Mouse (Mus musculus): ENCODE data around the gene Il17d.

- no peak for TF ChIP-seq CTCF (IDR thresholded peaks at IDR 0.05 in 2 of 3, conservative IDR thresholded peaks at IDR 0.05 in 1 of 3; ENCODE audit: control insufficient read depth in 1 of 3, insufficient read depth in 1 of 3, low read depth in 2 of 3, low read length in 3 of 3, poor library complexity in 1 of 3, severe bottlenecking in 1 of 3)
- no peak for TF ChIP-seq HCFC1 (IDR thresholded peaks at IDR 0.05; ENCODE audit: low read depth, low read length)
- no peak for TF ChIP-seq GATA1 (IDR thresholded peaks at IDR 0.05; ENCODE audit: low read depth, low read length)
- no peak for TF ChIP-seq MYC (IDR thresholded peaks at IDR 0.05; ENCODE audit: low read depth, low read length)
- TF ChIP-seq JUND (IDR thresholded peaks at IDR 0.05; ENCODE audit: low read depth, low read length), result no peak
- TF ChIP-seq POLR2A (IDR thresholded peaks at IDR 0.05; ENCODE audit: control insufficient read depth in 1 of 2, insufficient read depth in 1 of 2, low read depth in 1 of 2, low read length in 2 of 2, poor library complexity in 1 of 2), result no peak
Observed at GRCm38 (mm10) chr14:57542231-57542630, 17.7 kb downstream of the Il17d start.
